Mouse (Mus musculus): Measurements from ENCODE around the gene Sh2d3c. TPM values are rescaled to one million over a fixed set of nuclear protein-coding genes. Genes with fewer than 3 reads are reported as not detected.

Gene Sh2d3c
- polyA plus RNA-seq, 1 experiment from 2014 or later: 3.6 TPM

GRCm38 (mm10) chr2:32734933-32735332 is 14.1 kb downstream of the Sh2d3c start:
- ChIA-PET POLR2A (no interaction called here), CTCF (interaction anchor here (0.9 kb wide), 1 partner anchor 39 kb away, joined by 3 read pairs; no protein-coding TSS in a partner anchor)
- no peak for DNase-seq (ENCODE audit: low read depth, low spot score)
- no peak for TF ChIP-seq CTCF (IDR thresholded peaks at IDR 0.05)
- in situ Hi-C loops (cut with MboI; ENCODE audit: low pct_unique_long_range_greater_than_20kb): no loop called here
- no peak for ATAC-seq
- H3K27me3 ChIP-seq: peaks cover 4% of the 10 kb centered on the region

GRCm38 (mm10) chr2:32736306-32736829 is 15.5 kb downstream of the Sh2d3c start:
- peaks cover 13% of the 10 kb centered on the region for H3K27me3 ChIP-seq

GRCm38 (mm10) chr2:32737008-32737407 is 16.2 kb downstream of the Sh2d3c start:
- ChIA-PET CTCF (no interaction called here), POLR2A (interaction anchor here (0.6 to 1.6 kb wide), 2 partner anchors 10 to 216 kb away, joined by 5 to 8 read pairs; no protein-coding TSS in a partner anchor)
- no peak for TF ChIP-seq CTCF (IDR thresholded peaks at IDR 0.05)
- DNase-seq (ENCODE audit: low read depth, low spot score) (no peak), ATAC-seq (no peak)
- in situ Hi-C loops (cut with MboI; ENCODE audit: low pct_unique_long_range_greater_than_20kb): no loop called here
- H3K27me3 ChIP-seq: peaks cover 20% of the 10 kb centered on the region

More at GRCm38 (mm10) chr2:32736306-32736829, 15.5 kb downstream of the Sh2d3c start:
- no peak for DNase-seq (ENCODE audit: low read depth, low spot score)
- no peak for TF ChIP-seq CTCF (IDR thresholded peaks at IDR 0.05)
- in situ Hi-C loops (cut with MboI; ENCODE audit: low pct_unique_long_range_greater_than_20kb): no loop called here
- ChIA-PET POLR2A (interaction anchor here (0.6 kb wide), 1 partner anchor 216 kb away, joined by 5 read pairs; no protein-coding TSS in a partner anchor), CTCF (no interaction called here)
- no peak for ATAC-seq

GRCm38 (mm10) chr2:32739311-32739710 is 18.5 kb downstream of the Sh2d3c start:
- POLR2A ChIA-PET: no interaction called here
- TF ChIP-seq CTCF (IDR thresholded peaks at IDR 0.05): no peak
- ATAC-seq (no peak), DNase-seq (ENCODE audit: low read depth, low spot score) (no peak)
- H3K27me3 ChIP-seq: peaks cover 23% of the 10 kb centered on the region
- CTCF ChIA-PET: no interaction called here
- in situ Hi-C loops (cut with MboI; ENCODE audit: low pct_unique_long_range_greater_than_20kb): no loop called here

GRCm38 (mm10) chr2:32740916-32741272 is 20.0 kb downstream of the Sh2d3c start, which contains the start of gene 6330409D20Rik:
TSS of gene 6330409D20Rik (minus strand) at chr2:32741016.
- no peak for DNase-seq (ENCODE audit: low read depth, low spot score)
- in situ Hi-C loops (cut with MboI; ENCODE audit: low pct_unique_long_range_greater_than_20kb): no loop called here
- no peak for ATAC-seq
- ChIA-PET CTCF (interaction anchor here (1.2 kb wide), 1 partner anchor 127 kb away, joined by 3 read pairs; no protein-coding TSS in a partner anchor), POLR2A (no interaction called here)
- no peak for TF ChIP-seq CTCF (IDR thresholded peaks at IDR 0.05)
- peaks cover 23% of the 10 kb centered on the region for H3K27me3 ChIP-seq

GRCm38 (mm10) chr2:32741273-32742172 is 20.7 kb downstream of the Sh2d3c start:
- in situ Hi-C loops (cut with MboI; ENCODE audit: low pct_unique_long_range_greater_than_20kb): no loop called here
- peaks cover 23% of the 10 kb centered on the region for H3K27me3 ChIP-seq
- TF ChIP-seq CTCF (IDR thresholded peaks at IDR 0.05): no peak

GRCm38 (mm10) chr2:32742173-32742531 is 21.3 kb downstream of the Sh2d3c start:
- DNase-seq (ENCODE audit: low read depth, low spot score): no peak
- ChIA-PET CTCF (no interaction called here), POLR2A (no interaction called here)
- ATAC-seq: no peak
- TF ChIP-seq CTCF (IDR thresholded peaks at IDR 0.05): no peak
- in situ Hi-C loops (cut with MboI; ENCODE audit: low pct_unique_long_range_greater_than_20kb): no loop called here
- peaks cover 23% of the 10 kb centered on the region for H3K27me3 ChIP-seq

More at GRCm38 (mm10) chr2:32741273-32742172, 20.7 kb downstream of the Sh2d3c start:
- POLR2A ChIA-PET: interaction anchor here (0.6 kb wide), 1 partner anchor 31 kb away, joined by 3 read pairs; no protein-coding TSS in a partner anchor
- ATAC-seq (peak; percentile 23), DNase-seq (ENCODE audit: low read depth, low spot score) (no peak)
- CTCF ChIA-PET: interaction anchor here (1.2 kb wide), 1 partner anchor 126 kb away, joined by 3 read pairs; no protein-coding TSS in a partner anchor

GRCm38 (mm10) chr2:32744272-32744982 is 23.6 kb downstream of the Sh2d3c start:
- ATAC-seq (no peak), DNase-seq (ENCODE audit: low read depth, low spot score) (no peak)
- no peak for TF ChIP-seq CTCF (IDR thresholded peaks at IDR 0.05)
- in situ Hi-C loops (cut with MboI; ENCODE audit: low pct_unique_long_range_greater_than_20kb): no loop called here
- ChIA-PET CTCF (interaction anchor here (1.6 kb wide), 1 partner anchor 12 kb away, joined by 3 read pairs; the partner anchor contains the start of gene Tor2a), POLR2A (no interaction called here)
- peaks cover 23% of the 10 kb centered on the region for H3K27me3 ChIP-seq

GRCm38 (mm10) chr2:32749082-32749481 is 28.2 kb downstream of the Sh2d3c start:
- peak; percentile 70 for ATAC-seq
- in situ Hi-C loops (cut with MboI; ENCODE audit: low pct_unique_long_range_greater_than_20kb): no loop called here
- peak; percentile 30 for DNase-seq (ENCODE audit: low read depth, low spot score)
- no peaks in the 10 kb centered on the region for H3K27me3 ChIP-seq
- no peak for TF ChIP-seq CTCF (IDR thresholded peaks at IDR 0.05)
- ChIA-PET CTCF (interaction anchor here (0.7 to 2.2 kb wide), 3 partner anchors 18 to 207 kb away, joined by 3 to 5 read pairs (median 4); no protein-coding TSS in a partner anchor), POLR2A (no interaction called here)

GRCm38 (mm10) chr2:32750199-32750598 is 29.3 kb downstream of the Sh2d3c start:
- ChIA-PET CTCF (interaction anchor here (1.7 kb wide), 1 partner anchor 37 kb away, joined by 4 read pairs; the partner anchor contains the start of gene Cdk9), POLR2A (interaction anchor here (0.6 to 0.9 kb wide), 2 partner anchors 10 to 36 kb away, joined by 4 to 9 read pairs; no protein-coding TSS in a partner anchor)
- in situ Hi-C loops (cut with MboI; ENCODE audit: low pct_unique_long_range_greater_than_20kb): no loop called here
- no peaks in the 10 kb centered on the region for H3K27me3 ChIP-seq
- TF ChIP-seq CTCF (IDR thresholded peaks at IDR 0.05): no peak
- ATAC-seq (no peak), DNase-seq (ENCODE audit: low read depth, low spot score) (no peak)
